Comparison of ENCODE assay signal across 15 mouse cellular contexts in genomic region chr4:44830609-44831008, GRCm38 (mm10).
"Had no signal": no experiment of that assay in that cellular context is flagged by ENCODE, and none has a peak within 500 bp of the region (broad histone marks: within the 10 kb centered on the region; RNA-seq: fewer than 3 reads in every experiment).

No protein-coding gene starts in this region.

- H3K9ac ChIP-seq: neural tube, embryonic 12.5 days; stomach, embryonic 15.5 days had no signal

- H3K9me3 ChIP-seq: neural tube, embryonic 12.5 days; stomach, embryonic 15.5 days had no signal

- H3K27ac ChIP-seq: neural tube, embryonic 12.5 days; stomach, embryonic 15.5 days; stomach, postnatal 0 days had no signal

- H3K4me1 ChIP-seq: stomach, embryonic 15.5 days had no signal

- H3K27me3 ChIP-seq: neural tube, embryonic 12.5 days; stomach, embryonic 15.5 days had no signal

- H3K36me3 ChIP-seq: neural tube, embryonic 12.5 days; stomach, embryonic 15.5 days had no signal

- H3K4me3 ChIP-seq: neural tube, embryonic 12.5 days; stomach, embryonic 15.5 days had no signal

- H3K4me2 ChIP-seq: neural tube, embryonic 12.5 days; stomach, embryonic 15.5 days had no signal

- DNase-seq: retina, postnatal 1 day; right cerebral cortex, adult 18-20 months; right cerebral cortex, postnatal 14 days; right cerebral cortex, postnatal 25 days; right cerebral cortex, postnatal 4 days; spleen, adult 18-20 months; thymus, adult 18-20 months; thymus, adult 2 months; thymus, postnatal 14 days; thymus, postnatal 25 days; thymus, postnatal 36 days; thymus, postnatal 4 days had no signal
